Mouse (Mus musculus) heart, postnatal 14 days (tissue): ENCODE results near the gene Cyb5rl. TPM values are rescaled to one million over a fixed set of nuclear protein-coding genes. Genes with fewer than 3 reads are reported as not detected.

Source experiments
- DNase-seq, 2 experiments: peaks; one replicate each; pipeline ENCODE4 v3.0.0; 2021 to 2022
- intact Hi-C: fragments of 180-260 bp; cut with DNase I; formaldehyde crosslinking; loops from one replicate; pipeline ENCODE4 v1.15.1; 2025
- total RNA-seq, 2 experiments: library from RNA; stranded (reverse); gene quantifications; 2 replicates each; pipeline ENCODE4 v1.2.3; 2021

Gene Cyb5rl
- total RNA-seq, 2 experiments from 2014 or later: 11.7 to 14.5 TPM

GRCm38 (mm10) chr4:107058346-107058745 lies 8.4 kb upstream of the Cyb5rl start:
- no peak for DNase-seq
- intact Hi-C loops: no loop called here

GRCm38 (mm10) chr4:107058781-107059180 lies 8.0 kb upstream of the Cyb5rl start:
- no peak for DNase-seq
- intact Hi-C loops: no loop called here

- no peak for DNase-seq
- intact Hi-C loops: no loop called here
Measured at GRCm38 (mm10) chr4:107061560-107061959, 5.2 kb upstream of the Cyb5rl start.

- DNase-seq: no peak
- intact Hi-C loops: no loop called here
Measured at GRCm38 (mm10) chr4:107063214-107063613, 3.6 kb upstream of the Cyb5rl start.

GRCm38 (mm10) chr4:107064394-107065098 lies 2.2 kb upstream of the Cyb5rl start:
- no peak for DNase-seq

GRCm38 (mm10) chr4:107067151-107067840 lies 508 bp downstream of the Cyb5rl start:
- intact Hi-C loops: loop anchor here (5.0 kb wide), 2 partner anchors 95 to 155 kb away; partner anchors contain the start of gene Ssbp3
- DNase-seq: peak; percentile 44 to 51

More at GRCm38 (mm10) chr4:107064394-107065098, 2.2 kb upstream of the Cyb5rl start:
- intact Hi-C loops: loop anchor here (5.0 kb wide), 2 partner anchors 98 to 152 kb away; partner anchors contain the start of gene Ssbp3

GRCm38 (mm10) chr4:107072343-107072742 lies 5.6 kb downstream of the Cyb5rl start:
- intact Hi-C loops: no loop called here
- DNase-seq: no peak

- intact Hi-C loops: no loop called here
- peak; percentile 24 to 29 for DNase-seq
Measured at GRCm38 (mm10) chr4:107075456-107075855, 8.7 kb downstream of the Cyb5rl start.

GRCm38 (mm10) chr4:107078894-107079293 lies 12.1 kb downstream of the Cyb5rl start:
- no peak for DNase-seq
- intact Hi-C loops: no loop called here

GRCm38 (mm10) chr4:107079716-107080115 lies 12.9 kb downstream of the Cyb5rl start:
- intact Hi-C loops: no loop called here
- no peak for DNase-seq

- intact Hi-C loops: no loop called here
- no peak for DNase-seq
Measured at GRCm38 (mm10) chr4:107082185-107082584, 15.4 kb downstream of the Cyb5rl start.

- no peak for DNase-seq
- intact Hi-C loops: no loop called here
Measured at GRCm38 (mm10) chr4:107083126-107083525, 16.3 kb downstream of the Cyb5rl start.

- no peak for DNase-seq
- intact Hi-C loops: no loop called here
Measured at GRCm38 (mm10) chr4:107084343-107084742, 17.6 kb downstream of the Cyb5rl start.

GRCm38 (mm10) chr4:107084858-107085257 lies 18.1 kb downstream of the Cyb5rl start:
- intact Hi-C loops: no loop called here
- no peak for DNase-seq

- intact Hi-C loops: no loop called here
- DNase-seq: no peak
Measured at GRCm38 (mm10) chr4:107091696-107092095, 24.9 kb downstream of the Cyb5rl start.

- intact Hi-C loops: no loop called here
- DNase-seq: no peak
Measured at GRCm38 (mm10) chr4:107094484-107095187, 27.8 kb downstream of the Cyb5rl start.

GRCm38 (mm10) chr4:107096043-107096442 lies 29.3 kb downstream of the Cyb5rl start:
- intact Hi-C loops: no loop called here
- no peak for DNase-seq

GRCm38 (mm10) chr4:107096841-107097373 lies 30.1 kb downstream of the Cyb5rl start, which contains the start of gene Cdcp2:
Cdcp2 (plus strand) TSS chr4:107096891.
- intact Hi-C loops: no loop called here
- peak in 1 of 2 experiments; percentile 5 for DNase-seq

- DNase-seq: no peak
- intact Hi-C loops: no loop called here
Measured at GRCm38 (mm10) chr4:107097871-107098270, 31.1 kb downstream of the Cyb5rl start.

- intact Hi-C loops: no loop called here
- no peak for DNase-seq
Measured at GRCm38 (mm10) chr4:107098375-107098774, 31.6 kb downstream of the Cyb5rl start.
